Mouse (Mus musculus) heart, postnatal 36 days (tissue): ENCODE measurements around the gene Fam71a. TPM values are rescaled to one million over a fixed set of nuclear protein-coding genes. Genes with fewer than 3 reads are reported as not detected.
"Not testable (repeated sequence)": the region's sequence is repeated elsewhere in the genome, so short reads cannot be mapped to it uniquely, and the experiment has no call there.

Experiments used
- DNase-seq, 2 experiments: peaks; one replicate each; pipeline ENCODE4 v3.0.0; 2021 to 2022
- intact Hi-C: fragments of 180-260 bp; cut with DNase I; formaldehyde crosslinking; loops from one replicate; pipeline ENCODE4 v1.15.1; 2025
- total RNA-seq, 2 experiments: library from RNA; stranded (reverse); gene quantifications; 2 replicates each; pipeline ENCODE4 v1.2.3; 2021

Fam71a gene
- total RNA-seq, 2 experiments from 2014 or later, result not detected

DNA sequence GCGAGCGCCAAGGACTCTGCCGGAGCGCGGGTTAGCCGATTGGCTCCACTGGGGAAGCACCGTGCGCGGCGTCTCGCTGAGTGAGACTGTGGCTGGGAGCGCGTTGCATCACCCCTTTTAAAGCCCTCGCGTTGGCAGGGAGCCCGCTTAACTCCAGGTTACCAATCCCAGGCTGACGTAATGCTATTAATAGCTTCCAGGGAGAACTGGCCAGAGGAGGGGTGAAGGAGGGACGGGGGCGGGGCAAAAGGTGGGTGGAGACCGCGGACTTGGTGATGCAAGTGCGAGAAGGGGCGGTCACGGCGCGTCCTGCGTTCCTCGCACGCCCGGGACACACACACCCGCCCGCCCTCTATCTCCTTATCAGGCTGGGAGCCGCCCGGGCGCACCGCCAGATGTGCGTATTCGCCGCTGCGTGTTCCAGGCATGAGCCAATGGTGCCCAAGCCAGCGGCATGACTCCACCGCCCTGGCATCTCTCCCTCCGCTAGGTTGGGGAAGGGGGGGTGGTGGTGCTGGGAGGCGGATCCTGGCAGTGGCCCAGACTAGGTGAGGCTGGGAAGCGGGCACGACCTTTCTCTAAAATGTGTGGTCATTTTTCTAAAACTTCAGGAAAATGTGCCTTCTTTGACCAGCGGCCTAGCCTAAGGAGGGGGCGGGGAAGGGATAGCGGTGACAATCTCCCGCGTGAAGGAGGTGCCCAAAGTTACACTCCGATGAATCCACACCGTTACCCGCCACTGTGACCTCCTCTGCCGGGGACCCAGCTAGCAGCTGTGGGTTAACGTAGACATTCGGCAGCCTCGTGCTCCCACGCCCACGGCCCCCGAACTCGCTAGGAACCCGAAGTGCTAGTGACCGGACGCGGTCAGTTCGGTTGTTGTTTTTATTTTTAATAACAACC lies 18.8 kb upstream of the Fam71a start:
- intact Hi-C loops, result loop anchor here (1.0 to 10.0 kb wide), 4 partner anchors 41 to 391 kb away; partner anchors contain the start of genes Dtl, Flvcr1 and Ints7
- peak; percentile 99 to 100 for DNase-seq

DNA sequence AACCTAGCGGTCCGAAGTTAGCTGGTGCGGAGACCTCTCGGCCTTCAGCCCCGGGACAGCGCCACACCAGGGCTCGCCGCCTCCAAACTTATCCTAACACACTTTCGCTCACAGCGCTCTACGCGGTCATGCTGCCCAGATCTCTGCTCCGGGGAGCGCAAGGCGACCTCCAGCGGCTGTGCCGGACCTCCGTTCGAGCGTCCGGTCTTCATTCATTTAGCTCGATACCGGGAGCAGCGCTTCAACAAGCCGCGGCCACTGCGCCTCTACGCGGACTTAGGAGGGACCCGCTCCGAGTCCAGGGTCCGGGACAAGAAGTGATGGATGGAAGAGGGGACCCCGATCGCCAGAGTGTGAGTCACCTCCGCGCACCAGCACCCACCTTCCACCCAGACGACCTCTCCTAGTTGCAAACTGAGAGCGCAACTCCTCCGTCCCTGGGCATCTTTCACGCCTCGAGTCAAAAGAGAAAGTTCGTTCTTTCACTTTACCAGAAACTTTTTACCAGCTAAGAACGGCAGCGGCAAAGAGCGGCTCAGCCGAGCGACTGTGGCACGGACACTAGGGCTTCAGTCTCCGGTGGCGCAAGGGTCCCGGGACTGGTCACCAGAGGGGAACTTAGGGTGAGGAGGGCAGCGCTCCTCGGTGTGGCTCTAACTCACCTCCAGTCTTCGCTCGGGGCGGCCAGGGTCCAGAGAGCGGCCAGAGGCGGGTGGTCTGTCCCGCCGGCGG lies 18.0 kb upstream of the Fam71a start:
- peak; percentile 76 to 81 for DNase-seq
- intact Hi-C loops, result loop anchor here (1.0 to 10.0 kb wide), 4 partner anchors 42 to 392 kb away; partner anchors contain the start of genes Dtl, Flvcr1 and Ints7

DNA sequence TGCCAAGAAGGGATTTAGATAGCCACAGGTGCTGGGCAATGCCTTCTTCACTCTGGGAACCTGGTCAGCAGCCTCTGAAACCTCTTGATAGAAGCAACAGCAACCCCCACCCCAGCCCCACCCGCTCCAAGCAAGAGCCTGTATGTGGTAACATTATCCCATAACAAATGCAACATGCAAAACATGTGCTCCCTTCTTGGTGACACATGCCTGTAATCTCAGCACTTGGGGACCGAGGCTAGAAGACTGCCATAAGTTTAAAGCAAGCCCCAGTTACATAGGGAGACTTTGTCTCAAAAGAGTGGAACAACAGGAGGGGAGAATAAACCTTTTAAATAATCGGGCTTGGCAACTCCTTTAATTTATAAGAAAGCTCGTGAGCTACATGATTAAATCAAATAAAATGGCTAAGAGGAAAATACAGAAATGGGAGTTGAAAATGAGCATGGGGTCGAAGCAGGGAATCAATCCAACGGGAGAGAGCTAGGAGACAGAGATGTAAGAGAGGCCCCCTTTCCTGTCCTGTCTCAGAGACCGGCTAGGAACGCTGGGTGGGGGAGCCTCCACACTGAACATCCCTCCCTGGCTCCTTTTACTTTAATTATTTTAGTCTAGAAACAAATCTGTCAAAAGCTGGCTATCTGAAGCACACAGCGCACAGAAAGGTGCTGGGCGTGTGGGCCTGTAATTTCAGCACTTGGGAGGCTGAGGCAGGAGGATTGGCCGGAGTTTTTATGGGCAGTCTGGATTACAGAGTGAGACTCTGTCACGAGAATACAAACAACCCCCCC lies 17.0 kb upstream of the Fam71a start:
- intact Hi-C loops, result loop anchor here (2.0 to 10.0 kb wide), 3 partner anchors 96 to 393 kb away; partner anchors contain the start of genes Dtl, Flvcr1 and Ints7
- no peak for DNase-seq

DNA sequence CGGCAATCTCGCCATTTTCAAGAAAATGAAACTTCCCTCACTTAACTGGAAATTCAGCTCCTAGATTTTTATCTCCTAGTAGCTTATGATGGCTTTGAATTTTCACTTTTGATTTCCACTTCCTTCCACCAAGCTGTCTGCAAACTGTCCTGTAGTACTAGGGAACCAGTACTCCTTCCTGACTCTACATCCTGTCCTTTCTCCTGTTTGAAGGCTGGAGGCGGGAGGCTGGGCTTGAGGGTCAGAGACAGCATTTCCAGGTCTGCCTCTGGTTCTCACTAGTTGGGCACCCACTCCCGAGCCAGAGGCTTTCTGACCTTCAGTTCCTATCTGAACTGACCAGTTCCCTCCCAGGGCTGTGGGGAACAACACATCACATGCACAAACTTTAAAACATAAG lies 15.8 kb upstream of the Fam71a start:
- intact Hi-C loops, result loop anchor here (5.0 to 10.0 kb wide), 2 partner anchors 97 to 394 kb away; partner anchors contain the start of genes Dtl and Ints7
- DNase-seq, result no peak

DNA sequence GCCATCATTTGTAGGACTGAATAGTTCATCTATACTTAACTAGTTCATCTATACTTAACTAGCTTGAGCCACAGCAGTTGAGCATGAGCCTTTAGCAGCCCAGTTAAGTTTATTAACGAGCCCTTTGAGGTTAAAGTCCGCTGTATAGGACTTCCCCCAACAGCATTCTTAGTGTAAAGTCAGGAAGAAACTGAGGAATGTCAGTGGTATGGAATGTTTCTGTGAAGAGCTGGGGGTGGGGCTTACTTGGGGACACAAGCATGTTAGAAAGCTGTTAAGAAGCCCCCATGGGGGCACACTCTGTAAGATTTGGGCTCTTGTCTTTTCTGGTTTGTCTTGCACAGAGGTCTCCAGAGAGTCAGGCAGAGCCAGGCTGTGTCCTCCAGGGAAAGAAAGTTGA lies 15.2 kb upstream of the Fam71a start:
- DNase-seq, result no peak
- intact Hi-C loops, result loop anchor here (5.0 to 10.0 kb wide), 3 partner anchors 97 to 395 kb away; partner anchors contain the start of genes Dtl and Ints7

DNA sequence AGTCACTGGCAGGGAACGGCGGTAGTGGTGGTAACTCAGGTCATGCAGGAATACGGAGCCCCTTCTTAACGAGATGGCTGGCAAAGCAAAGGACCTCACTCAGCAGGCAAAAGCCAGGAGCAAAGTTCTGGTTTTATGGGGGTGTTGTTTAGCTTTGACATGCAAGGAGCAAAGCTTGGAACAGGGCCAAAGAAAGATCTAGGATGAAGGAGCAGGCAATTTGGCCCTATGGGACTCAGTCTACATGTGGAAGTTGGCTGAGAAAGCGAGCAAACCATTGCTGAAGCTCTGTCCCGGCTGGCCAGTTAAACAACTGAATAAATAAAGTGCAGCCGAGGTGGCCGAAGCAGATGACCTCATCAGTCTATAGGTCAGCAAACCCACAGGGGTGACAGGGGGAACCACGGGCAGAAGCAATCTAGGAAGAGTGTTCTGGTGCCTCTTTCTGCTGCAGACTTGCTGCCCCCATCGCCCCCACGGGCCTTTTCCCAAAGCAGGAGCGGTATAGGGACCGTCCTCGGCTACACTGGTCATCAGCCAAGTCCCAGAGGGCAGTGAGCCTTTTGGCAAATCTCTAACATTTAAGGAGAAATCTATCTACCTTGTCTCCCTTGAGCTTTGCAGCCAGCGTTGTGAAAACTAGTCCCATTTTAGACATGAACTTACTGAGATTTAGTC lies 14.0 kb upstream of the Fam71a start:
- DNase-seq, result no peak
- intact Hi-C loops, result loop anchor here (5.0 kb wide), 1 partner anchor 236 kb away; no protein-coding TSS in a partner anchor

DNA sequence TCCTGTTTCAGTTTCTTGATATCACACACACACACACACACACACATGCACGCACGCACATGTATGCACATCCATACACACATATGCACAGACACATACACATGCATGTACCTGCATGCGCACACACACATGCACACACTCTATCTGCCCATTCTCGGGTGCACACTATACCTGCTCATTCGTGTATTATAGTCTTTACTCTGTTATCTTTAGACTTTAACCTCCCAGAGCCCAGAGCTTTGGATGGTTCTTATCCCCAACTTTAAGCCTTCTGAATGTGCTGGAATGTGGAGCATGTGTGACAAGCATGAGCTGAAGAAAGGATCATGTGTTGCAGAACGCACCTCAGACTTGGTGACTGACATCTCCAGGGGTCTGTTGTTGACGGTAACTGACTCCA lies 12.3 kb upstream of the Fam71a start:
- DNase-seq, result no peak
- intact Hi-C loops, result loop anchor here (5.0 kb wide), 1 partner anchor 235 kb away; no protein-coding TSS in a partner anchor

DNA sequence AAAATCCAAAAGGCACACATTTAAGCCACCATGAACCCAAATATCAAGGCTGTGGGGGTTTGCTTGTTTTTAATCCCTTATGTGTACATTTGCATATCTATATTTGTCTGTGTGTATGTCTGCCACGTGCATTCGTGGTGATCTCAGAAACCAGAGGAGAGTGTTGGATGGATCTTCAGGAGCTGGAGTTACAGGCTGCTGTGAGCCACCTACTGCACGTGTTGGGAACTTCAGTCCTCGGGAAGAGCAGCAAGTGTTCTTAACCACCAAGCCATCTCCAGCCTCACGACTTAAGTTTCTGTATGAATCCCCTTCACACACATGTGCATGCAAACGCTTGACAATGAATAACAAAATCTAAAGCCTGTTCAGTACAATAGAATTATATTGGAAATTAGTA lies 7.9 kb upstream of the Fam71a start:
- intact Hi-C loops, result no loop called here
- DNase-seq, result no peak

DNA sequence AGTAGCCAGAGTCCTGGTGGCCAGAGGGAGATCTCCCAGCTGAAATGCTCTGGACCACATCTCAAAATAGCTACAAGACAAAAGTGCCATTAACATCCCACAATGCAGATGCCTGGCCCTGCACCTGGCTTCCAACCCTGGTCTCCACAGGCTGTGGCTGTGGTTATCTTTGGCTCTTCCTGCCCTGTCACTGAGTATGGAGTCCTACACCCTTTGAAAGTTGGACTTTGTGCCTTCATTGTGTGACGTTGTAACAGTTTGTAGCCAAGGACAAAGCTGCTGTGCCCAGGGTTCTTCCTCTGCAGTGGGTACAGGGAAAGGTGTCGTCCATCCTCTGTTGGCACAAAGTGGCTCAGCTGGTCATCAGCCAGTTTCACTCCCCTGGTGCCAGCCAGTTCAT lies 5.8 kb upstream of the Fam71a start:
- intact Hi-C loops, result no loop called here
- DNase-seq, result no peak

DNA sequence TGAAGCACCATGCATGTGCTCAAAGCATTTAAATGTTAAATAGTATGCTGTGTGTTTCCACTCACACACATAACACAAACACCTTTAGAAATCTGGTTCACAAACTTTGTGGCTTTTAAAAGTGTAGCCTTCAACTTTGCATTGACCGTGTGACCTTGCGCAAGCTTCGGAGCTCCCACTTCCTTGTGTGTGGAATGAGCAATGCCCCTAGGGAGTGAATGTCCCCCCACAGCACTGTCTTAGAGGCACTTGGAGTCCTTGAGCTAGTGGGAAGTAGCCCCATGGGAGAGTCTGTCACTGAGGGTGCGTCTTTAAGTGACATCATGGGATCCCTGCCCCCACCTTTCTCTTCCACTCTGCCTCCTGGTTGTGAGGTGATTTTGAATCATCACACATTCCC lies 1.6 kb upstream of the Fam71a start:
- intact Hi-C loops, result no loop called here
- DNase-seq, result no peak

DNA sequence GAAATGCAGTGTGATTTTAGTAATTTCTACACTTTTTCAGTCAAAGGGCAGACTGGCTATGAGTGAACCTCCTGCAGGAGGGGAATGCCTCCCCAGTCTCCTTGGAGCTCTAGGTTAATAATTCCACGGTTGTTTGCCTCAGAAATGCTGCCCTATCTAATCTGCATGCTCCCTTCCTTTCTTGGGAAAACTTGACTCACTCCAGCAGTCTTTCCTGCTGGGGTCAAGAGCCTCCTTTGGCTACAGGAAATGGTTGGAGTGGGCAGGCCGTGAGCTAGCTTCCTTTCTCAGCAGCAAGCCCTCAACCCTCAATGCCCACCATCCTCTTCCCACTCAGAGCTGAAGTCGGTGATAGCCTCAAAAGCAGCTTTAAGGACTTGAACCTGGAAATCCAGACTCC lies 10.3 kb downstream of the Fam71a start:
- no peak for DNase-seq
- intact Hi-C loops, result no loop called here

DNA sequence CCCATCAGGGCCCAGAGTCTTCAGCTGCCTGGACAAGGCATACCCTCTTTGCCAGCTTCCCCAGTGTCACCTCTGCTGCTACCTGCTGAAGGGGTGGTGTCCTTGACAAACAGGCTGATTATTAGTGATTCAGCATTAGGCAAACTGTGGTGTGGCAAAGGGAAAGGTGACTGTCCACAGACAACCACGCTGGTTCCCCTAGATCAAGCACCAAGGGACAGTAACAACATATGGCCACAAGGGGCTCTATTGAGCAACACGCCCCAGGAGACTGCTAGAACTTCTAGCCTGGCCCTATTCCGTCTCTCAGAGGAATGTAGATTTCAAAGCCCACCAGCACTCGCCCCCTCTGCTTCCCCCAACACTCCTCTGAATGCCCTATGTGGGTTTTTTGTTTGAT lies 11.6 kb downstream of the Fam71a start:
- intact Hi-C loops, result loop anchor here (1.0 kb wide), 1 partner anchor 122 kb away; no protein-coding TSS in a partner anchor
- DNase-seq, result peak; percentile 40 to 55

DNA sequence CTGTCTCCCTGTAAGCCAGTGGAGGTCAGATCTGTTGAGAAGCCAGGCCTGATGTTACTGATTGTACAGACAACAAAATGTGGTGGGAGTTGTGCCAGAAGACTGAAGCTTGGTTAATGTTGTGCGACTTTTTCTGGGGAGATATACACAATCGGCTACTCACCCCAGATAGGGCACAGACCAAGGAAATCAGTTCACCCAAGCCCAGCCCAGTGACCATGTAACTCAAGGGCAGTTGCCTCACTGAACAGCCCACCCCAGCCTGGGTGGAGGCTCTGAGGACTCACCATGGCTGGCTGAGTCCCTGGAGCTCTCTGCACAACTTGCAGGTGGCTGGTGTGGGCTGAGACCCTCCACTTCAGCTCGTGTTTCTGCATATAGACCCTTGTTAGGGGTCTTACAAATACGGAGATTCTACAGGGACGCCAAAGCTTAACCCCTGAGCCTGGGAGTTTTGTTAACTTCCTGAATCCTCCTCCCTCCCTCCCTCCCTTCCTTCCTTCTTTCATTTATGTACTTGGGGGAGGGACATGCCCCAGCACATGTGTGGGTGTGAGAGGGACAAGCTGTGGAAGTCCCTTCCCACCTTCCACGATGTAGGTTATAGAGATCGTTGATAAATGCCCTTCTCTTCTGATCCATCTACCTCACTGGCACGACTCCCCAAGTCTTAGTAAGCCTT lies 13.6 kb downstream of the Fam71a start:
- intact Hi-C loops, result no loop called here
- no peak for DNase-seq

DNA sequence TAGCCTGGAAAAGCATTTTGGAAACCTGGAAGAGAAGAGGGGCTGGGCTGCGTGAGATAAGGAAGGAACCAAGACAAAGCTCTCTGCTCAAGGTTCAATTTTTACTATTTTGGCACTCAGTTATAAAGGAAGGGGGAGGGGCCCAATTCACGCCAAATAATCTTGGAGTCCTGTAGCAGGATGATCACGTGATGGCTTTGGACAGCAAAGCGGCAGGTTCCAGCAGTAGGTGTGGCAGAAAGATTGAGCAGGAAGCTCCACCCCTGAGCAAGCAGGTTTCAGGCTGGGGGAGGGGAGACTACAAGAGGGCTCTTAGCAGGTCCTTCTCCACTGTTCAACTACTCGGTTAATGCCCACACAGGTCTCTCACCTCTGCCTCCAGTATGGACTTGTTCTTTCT lies 15.1 kb downstream of the Fam71a start:
- intact Hi-C loops, DNase-seq: not testable (repeated sequence)

DNA sequence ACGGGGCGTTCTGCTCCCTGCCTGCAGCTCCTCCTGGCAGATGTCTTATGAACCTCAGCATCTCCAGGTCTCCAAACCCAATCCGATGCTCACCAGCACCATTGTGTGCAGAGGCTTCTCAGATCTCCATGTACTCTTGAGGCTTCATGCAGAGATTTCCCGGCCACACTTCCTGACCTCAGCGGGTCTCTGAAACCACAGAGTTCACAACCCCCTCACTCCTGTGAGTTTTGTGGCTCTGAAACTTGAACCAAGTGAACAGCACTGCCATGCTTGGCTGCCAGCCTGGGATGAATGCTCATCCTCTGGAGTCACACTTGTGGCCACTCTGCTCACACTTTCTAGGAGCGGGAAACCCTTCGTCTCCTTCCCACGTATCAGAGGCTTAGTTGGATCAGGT lies 23.6 kb downstream of the Fam71a start:
- intact Hi-C loops, result no loop called here
- no peak for DNase-seq

DNA sequence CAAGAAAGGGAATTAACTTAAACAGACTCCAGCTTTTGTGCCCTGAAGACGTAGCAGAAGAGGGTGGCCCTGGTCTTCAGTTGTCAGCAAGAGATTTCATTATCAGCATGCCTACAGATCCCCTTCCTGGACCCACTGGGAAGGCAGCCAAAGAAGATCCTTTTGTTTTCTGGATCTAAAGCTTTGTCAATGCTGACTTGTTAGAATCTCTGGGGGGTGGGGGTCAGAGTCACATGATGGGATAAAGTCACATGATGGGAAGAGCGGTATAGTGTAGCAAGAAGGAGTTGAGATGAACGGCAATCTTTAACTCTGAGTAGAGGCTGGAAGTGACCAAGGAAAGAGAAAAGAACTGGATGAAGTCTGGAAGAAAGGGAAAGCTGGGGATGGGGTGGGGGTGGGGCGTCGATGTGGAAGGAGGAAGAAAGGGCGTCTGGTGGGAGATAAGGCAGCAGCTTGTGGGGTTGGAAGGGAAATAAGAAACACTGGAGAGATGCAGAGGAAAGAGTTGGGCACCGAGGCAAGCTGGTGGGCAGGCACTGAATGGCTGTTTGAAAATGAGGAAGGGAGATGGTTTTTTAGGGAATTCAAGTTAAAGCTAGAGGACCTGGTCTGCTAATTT lies 25.6 kb downstream of the Fam71a start:
- intact Hi-C loops, result no loop called here

DNA sequence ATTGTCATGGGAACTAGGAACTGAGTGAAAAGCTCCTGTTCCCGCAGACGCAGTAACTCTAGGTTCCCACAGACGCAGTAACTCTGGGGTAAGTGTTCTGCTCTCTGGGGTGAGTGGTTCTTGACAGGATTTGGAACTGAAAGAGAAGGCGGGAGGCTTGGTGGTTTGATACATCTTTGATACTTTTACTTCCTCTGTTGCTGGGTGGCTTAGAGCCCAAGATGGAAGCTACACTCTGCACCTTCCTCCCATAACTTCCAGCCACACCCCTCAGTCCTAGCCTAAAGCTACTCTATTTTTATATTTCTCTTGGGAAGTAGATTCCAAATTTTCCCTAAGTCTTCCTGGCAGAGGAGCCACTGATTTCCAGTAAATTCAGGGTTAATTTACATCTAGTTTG lies 26.2 kb downstream of the Fam71a start:
- DNase-seq, result no peak
- intact Hi-C loops, result no loop called here

More for the DNA sequence above, 25.6 kb downstream of the Fam71a start:
- no peak for DNase-seq

DNA sequence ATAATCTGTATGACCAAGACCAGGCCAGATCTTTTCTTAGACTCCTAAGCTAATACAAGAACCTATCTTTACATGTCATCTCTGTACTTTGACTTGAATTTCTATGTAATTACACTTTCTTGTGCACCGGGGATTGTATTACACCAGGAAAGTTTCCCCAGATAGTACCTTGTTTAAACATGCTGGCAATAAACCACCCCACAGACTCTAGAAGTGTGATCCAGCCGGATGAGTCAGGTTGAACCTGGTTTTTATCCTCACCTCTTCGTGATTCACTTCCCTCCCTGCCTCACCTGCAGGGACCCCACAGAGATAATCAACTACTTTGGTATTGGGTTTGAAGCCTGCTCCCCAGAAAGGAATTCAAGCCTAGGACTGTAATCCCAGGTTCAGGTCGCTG lies 29.2 kb downstream of the Fam71a start:
- intact Hi-C loops, result no loop called here
- no peak for DNase-seq

DNA sequence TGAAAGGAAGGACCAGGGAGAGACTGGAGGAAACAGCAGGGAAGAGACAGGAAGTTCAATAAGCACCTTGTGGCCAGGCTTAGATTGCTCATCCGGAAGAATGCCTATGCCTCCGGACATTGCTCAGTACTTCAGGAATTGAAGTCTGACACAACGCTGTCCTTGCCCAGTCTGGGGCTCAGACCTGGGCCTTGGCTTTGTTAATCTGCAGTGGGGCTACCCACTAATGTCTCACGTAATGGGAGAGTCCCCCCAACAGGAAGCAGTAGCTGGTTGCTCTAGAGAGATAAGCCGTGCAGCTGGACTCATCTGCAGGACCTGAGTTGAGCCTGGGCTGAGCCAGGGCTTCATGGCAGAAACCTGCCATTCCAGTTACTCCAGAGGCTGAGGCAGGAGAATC lies 31.7 kb downstream of the Fam71a start:
- intact Hi-C loops, result no loop called here
- DNase-seq, result no peak
